Mouse (Mus musculus) G1E (cell line): ENCODE measurements around the gene Repin1. TPM values are rescaled to one million over a fixed set of nuclear protein-coding genes. Genes with fewer than 3 reads are reported as not detected.

Source experiments
- ATAC-seq: 2 replicates; pipeline ENCODE4 v1.8.0; 2016; ENCODE audit warnings: mild to moderate bottlenecking; ENCODE audit not compliant: insufficient number of reproducible peaks, poor library complexity, low FRiP score, severe bottlenecking; ENCODE audit errors: extremely low read depth
- DNase-seq: peaks from one replicate; pipeline ENCODE4 v3.0.0; 2012; ENCODE audit warnings: low spot score
- H3K27me3 ChIP-seq: 2 replicates; pipeline ENCODE4 v1.6.1; 2012; ENCODE audit warnings: mild to moderate bottlenecking, low read length, inconsistent platforms; ENCODE audit not compliant: insufficient read depth
- H3K36me3 ChIP-seq: replicated peaks from 2 replicates; pipeline ENCODE3; 2012; ENCODE audit warnings: mild to moderate bottlenecking, inconsistent platforms
- H3K4me1 ChIP-seq: 2 replicates; pipeline ENCODE4 v1.6.1; 2012; ENCODE audit warnings: low read depth, low read length, inconsistent platforms, mixed read lengths; ENCODE audit not compliant: insufficient read depth
- H3K4me3 ChIP-seq: 2 replicates; pipeline ENCODE4 v1.5.1; 2012; ENCODE audit warnings: low read depth, mild to moderate bottlenecking, inconsistent platforms, low read length, moderate library complexity, mixed read lengths
- H3K9me3 ChIP-seq: replicated peaks from 2 replicates; pipeline ENCODE4 v1.6.1; 2012; ENCODE audit warnings: inconsistent platforms
- CTCF ChIP-seq: IDR thresholded peaks from 2 replicates; pipeline ENCODE4 v1.5.1; 2012; ENCODE audit warnings: low read depth, low read length, inconsistent platforms, mixed read lengths
- GATA1 ChIP-seq: IDR thresholded peaks from 2 replicates; pipeline ENCODE4 v1.6.1; 2012; ENCODE audit warnings: borderline replicate concordance, low read length, inconsistent platforms, mixed read lengths
- GATA2 ChIP-seq: IDR thresholded peaks from 2 replicates; pipeline ENCODE4 v1.6.1; 2012; ENCODE audit warnings: low read depth, low read length, inconsistent platforms, borderline replicate concordance
- POLR2AphosphoS5 ChIP-seq: IDR thresholded peaks from 2 replicates; pipeline ENCODE4 v1.6.1; 2012; ENCODE audit warnings: low read depth, low read length, inconsistent platforms; ENCODE audit not compliant: insufficient replicate concordance
- TAL1 ChIP-seq: conservative IDR thresholded peaks from 2 replicates; pipeline ENCODE4 v1.6.1; 2012; ENCODE audit warnings: low read depth, low read length, inconsistent platforms, mixed read lengths
- polyA plus RNA-seq: library from polyadenylated mRNA; stranded (reverse); fragments of >175 nt; gene quantifications from 2 replicates; pipeline ENCODE4 v1.2.3, GENCODE M21; 2012
- total RNA-seq, 2 experiments: library from RNA; stranded (forward) in 1 of 2; stranded (reverse) in 1 of 2; fragments of 200-1000 nt in 1 of 2; fragments of >200 nt in 1 of 2; fragmentation: Nextera tagmentation in 1 of 2; gene quantifications; 2 replicates each; pipeline ENCODE4 v1.2.3; 2014 to 2017

Gene Repin1
- total and polyA plus RNA-seq, 3 experiments, result 0.27 TPM; not detected in 2

DNA sequence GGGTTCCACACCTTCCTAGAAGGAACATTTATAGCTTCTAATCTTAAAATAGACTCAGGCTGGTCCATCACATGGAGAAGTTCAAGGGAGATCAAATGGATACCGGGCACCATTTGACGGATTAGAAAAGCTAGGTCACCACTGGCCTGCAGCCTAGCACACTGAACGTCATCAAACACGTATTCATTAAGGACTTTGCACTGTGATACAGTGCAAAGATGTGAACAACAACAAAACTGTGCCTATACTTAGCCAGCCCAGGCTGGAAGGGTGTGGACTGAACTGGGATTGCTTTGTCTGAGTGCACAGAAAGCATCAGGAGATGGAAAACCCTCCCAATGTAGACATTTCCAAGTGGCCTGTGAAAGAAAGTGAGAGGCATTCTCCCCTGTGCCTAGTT is 39.9 kb upstream of the Repin1 start:
- no peak for ATAC-seq
- no peaks in the 10 kb centered on the region for H3K36me3 ChIP-seq

DNA sequence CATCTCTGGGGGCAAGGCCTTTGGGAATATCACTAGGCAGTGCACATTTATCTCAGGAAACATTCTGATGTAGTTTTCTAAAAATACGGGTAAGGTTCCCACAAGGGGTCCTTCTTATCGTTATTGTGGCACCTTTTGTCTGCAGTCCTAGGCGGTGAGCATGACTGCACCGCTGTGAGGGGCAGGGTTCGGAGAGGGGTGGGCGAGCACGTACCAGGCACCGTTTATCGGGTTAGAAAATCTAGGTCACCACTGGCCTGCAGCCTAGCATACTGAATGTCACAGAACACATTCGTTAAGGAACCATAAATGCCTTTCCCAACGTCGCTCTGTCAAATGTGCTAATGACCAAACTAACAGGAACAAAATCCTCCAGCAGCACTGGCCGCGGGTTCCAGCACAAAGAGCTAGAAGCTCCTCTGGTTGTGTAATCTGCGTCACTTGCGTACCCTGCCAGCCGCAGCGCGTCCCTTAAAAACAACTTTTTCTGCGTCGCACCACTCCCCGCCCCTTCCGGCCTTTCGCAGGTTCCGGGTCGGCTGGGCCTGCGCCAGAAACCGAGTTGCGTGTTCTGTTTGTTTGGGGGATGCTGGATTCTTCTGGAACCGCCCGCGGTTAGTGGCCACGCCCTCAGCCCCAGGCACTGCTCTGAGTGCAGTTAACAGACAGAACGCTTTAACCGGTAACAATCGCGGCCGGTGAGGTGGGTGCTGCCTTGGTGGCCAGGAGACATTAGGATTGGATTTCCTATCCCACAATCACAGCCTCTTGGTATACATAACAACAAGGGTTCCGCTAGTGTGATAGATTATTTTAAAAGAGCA is 39.2 kb upstream of the Repin1 start, which contains the start of gene Lrrc61:
Lrrc61 (plus strand) TSS at position 517 of the 824 bp plus-strand sequence.
- H3K9me3 ChIP-seq, result no peaks in the 10 kb centered on the region
- no peak for TF ChIP-seq TAL1
- TF ChIP-seq GATA1, result no peak
- TF ChIP-seq POLR2AphosphoS5, result no peak
- TF ChIP-seq CTCF, result no peak
- TF ChIP-seq GATA2, result no peak
- H3K4me1 ChIP-seq, result no peaks in the 10 kb centered on the region
- DNase-seq (no peak), ATAC-seq (no peak)
- H3K36me3 ChIP-seq, result no peaks in the 10 kb centered on the region
- no peak within 1 kb of the TSS for H3K4me3 ChIP-seq
- H3K27me3 ChIP-seq, result peaks cover 3% of the 10 kb centered on the region; the same call in 1 of the 2 replicates

More for the DNA sequence above, 39.9 kb upstream of the Repin1 start:
- Histone ChIP-seq H3K27me3 (peaks cover 3% of the 10 kb centered on the region; the same call in 1 of the 2 replicates), H3K9me3 (no peaks in the 10 kb centered on the region), H3K4me1 (no peaks in the 10 kb centered on the region), H3K4me3 (no peak overlapping the region)
- DNase-seq, result no peak
- TF ChIP-seq GATA2, result no peak
- TF ChIP-seq POLR2AphosphoS5, result no peak
- no peak for TF ChIP-seq CTCF
- no peak for TF ChIP-seq GATA1
- no peak for TF ChIP-seq TAL1

DNA sequence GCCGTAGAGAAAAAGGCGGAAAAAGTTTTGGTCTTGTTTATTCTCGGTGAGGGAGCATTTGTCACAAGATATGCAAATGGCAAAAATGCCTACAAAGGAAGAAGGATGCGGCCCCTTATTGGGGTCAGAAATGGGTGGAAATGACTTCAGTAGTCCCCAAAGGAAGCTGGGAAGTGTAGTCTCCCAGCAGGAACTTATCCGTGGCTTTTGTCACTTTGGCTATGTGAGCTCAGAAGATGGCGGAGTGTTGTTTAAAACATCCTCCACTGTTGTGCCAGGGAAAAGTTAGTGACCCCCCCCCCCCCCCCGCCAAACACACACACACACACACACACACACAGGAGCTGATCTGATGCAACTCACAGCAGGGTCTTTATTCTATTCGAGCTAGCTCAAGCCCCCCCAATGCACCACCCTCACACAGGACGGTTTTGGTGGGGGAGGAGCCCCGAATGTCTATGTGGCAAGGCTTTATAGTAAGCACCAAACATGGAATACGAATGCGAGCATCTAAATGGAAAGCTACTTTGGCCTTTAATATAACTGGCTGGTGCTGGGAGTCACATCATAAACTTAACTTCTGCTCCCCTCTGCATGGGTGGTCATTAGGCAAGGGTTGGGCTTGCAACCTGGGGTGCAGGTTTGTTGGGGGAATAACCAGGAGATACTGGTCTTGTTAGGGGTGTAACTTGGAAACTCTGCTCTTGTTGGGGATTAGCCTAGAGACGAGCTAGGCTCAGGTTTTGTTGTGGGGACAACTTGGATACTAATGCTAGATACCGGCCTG is 38.4 kb upstream of the Repin1 start:
- ATAC-seq, result no peak

DNA sequence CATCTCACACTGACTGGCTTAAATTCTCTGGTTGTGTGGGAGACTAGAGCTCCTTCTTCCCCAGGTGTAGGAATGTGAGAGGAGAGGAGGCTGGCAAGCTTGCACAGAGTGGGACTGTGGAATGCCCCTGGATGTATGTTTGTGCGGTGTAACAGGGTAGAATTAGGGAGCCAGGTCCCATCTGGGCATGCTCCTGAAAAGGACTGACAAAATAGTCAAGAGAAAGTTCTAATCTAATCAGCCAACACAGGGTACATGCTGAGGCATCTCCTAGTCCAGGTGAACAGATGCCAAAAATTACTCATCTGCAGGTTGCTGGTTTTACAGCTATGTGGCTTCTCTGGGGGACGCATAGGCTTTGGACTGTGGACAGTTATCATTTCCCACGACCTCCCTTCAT is 37.7 kb upstream of the Repin1 start:
- TF ChIP-seq GATA2 (no peak), GATA1 (no peak), CTCF (no peak), POLR2AphosphoS5 (no peak)
- Histone ChIP-seq H3K4me3 (no peak overlapping the region), H3K4me1 (no peaks in the 10 kb centered on the region), H3K9me3 (no peaks in the 10 kb centered on the region), H3K27me3 (peaks cover 3% of the 10 kb centered on the region; the same call in 1 of the 2 replicates), H3K36me3 (no peaks in the 10 kb centered on the region)
- no peak for ATAC-seq
- no peak for DNase-seq

More for the DNA sequence above, 38.4 kb upstream of the Repin1 start:
- no peak for TF ChIP-seq GATA1
- TF ChIP-seq POLR2AphosphoS5, result no peak
- TF ChIP-seq CTCF, result no peak
- TF ChIP-seq TAL1, result no peak
- TF ChIP-seq GATA2, result no peak
- Histone ChIP-seq H3K27me3 (peaks cover 3% of the 10 kb centered on the region; the same call in 1 of the 2 replicates), H3K36me3 (no peaks in the 10 kb centered on the region), H3K4me3 (no peak overlapping the region), H3K9me3 (no peaks in the 10 kb centered on the region), H3K4me1 (no peaks in the 10 kb centered on the region)
- DNase-seq, result no peak

DNA sequence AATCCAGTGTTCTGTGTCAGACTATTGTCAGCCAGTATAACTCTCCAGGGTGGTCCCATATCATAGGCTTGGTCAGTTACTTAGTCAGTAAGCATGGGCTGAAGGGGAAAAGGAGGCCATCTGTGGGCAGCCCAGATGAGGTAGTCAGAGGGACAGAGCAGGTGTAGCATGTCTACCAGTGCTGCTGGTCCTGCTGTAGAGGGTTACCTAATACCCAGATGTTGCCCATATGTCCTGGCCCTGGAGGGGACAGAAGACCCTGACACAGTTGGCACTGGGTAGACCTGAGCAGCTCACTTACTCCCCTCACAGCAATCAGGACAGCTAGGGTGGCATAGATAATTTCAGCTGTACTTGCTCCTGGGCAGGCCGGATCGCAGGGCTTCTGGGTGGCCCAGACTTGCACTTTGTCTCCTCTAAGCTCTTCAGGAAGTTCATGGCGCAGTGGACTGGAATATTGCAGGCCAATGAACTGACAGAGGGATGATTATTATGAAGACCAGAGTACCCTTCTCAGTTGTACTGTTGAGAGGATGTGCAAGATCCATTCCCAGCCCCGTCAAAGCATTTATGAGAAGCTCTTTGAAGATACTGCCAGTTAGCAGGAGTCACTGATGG is 27.9 kb upstream of the Repin1 start:
- ATAC-seq, result no peak
- no peak for DNase-seq
- Histone ChIP-seq H3K27me3 (peaks cover 5% of the 10 kb centered on the region; the same call in 1 of the 2 replicates), H3K4me1 (no peaks in the 10 kb centered on the region), H3K9me3 (no peaks in the 10 kb centered on the region), H3K4me3 (no peak overlapping the region), H3K36me3 (no peaks in the 10 kb centered on the region)
- TF ChIP-seq POLR2AphosphoS5 (no peak), GATA1 (no peak), CTCF (no peak)

DNA sequence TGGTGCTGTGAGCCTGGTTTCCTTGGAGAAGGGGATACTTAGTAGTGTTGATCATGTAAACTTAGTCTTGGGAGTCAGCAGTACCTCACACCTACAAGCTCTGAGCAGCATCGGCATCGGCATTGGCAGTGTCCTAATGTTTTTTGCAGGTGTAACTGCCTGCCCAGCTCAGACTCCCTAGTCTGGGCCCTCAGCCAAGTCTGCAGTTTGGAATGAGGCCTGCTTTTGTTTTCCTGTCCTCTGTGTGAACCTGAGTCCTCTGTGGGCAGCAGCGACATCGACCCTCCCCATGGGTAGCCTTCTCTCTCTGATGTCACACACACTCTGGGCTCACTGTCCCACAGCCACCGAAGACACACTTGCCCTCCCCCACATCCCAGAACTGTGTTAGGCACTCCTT is 27.4 kb upstream of the Repin1 start:
- Histone ChIP-seq H3K4me3 (no peak overlapping the region), H3K27me3 (peaks cover 5% of the 10 kb centered on the region; the same call in 1 of the 2 replicates), H3K4me1 (no peaks in the 10 kb centered on the region), H3K36me3 (no peaks in the 10 kb centered on the region), H3K9me3 (no peaks in the 10 kb centered on the region)
- TF ChIP-seq TAL1 (no peak), CTCF (no peak), GATA2 (no peak), POLR2AphosphoS5 (no peak), GATA1 (no peak)
- DNase-seq (no peak), ATAC-seq (no peak)
